Mouse (Mus musculus): ENCODE data around the gene BC107364. TPM values are rescaled to one million over a fixed set of nuclear protein-coding genes. Genes with fewer than 3 reads are reported as not detected.
"Not testable (repeated sequence)": the region's sequence is repeated elsewhere in the genome, so short reads cannot be mapped to it uniquely, and the experiment has no call there.

The BC107364 gene
- total RNA-seq (2014; rRNA removed) (not detected in 2 replicates), polyA plus RNA-seq (2015; fragmentation: Nextera tagmentation; extraction: Ambion mirVana) (not detected in 2 replicates)

GRCm38 (mm10) chr3:96452262-96452661 lies at the start of gene BC107364:
Gene BC107364, minus strand, starts transcription at chr3:96452306.
- not testable (repeated sequence) for H3K9ac ChIP-seq (replicated peaks; ENCODE audit: low read length, poor library complexity, severe bottlenecking); H3K4me1 ChIP-seq (ENCODE audit: insufficient read depth, low read length); H3K9me3 ChIP-seq (ENCODE audit: low read length); H3K27ac ChIP-seq (ENCODE audit: low read depth, low read length); H3K27me3 ChIP-seq (ENCODE audit: insufficient read depth, low read length); H3K36me3 ChIP-seq (ENCODE audit: insufficient read depth, low read length); H3K4me2 ChIP-seq (ENCODE audit: low read depth, low read length, poor library complexity, severe bottlenecking); DNase-seq (ENCODE audit: low spot score); H3K4me3 ChIP-seq (ENCODE audit: low read depth, low read length)
- ATAC-seq (ENCODE audit: low FRiP score), result 0 out of 2 replicates have a peak, but pooled peaks have one; percentile 16
- WGBS, result no CpG with 5 or more reads among the region's 48 CpGs

- WGBS, result 0% methylated on average over 32 of the region's 32 CpGs
- TF ChIP-seq CTCF (IDR thresholded peaks at IDR 0.05), result no peak
- H3K27ac ChIP-seq (ENCODE audit: low read depth, low read length), result peak overlapping the region; percentile 59
- H3K36me3 ChIP-seq (ENCODE audit: insufficient read depth, low read length), result no peaks in the 10 kb centered on the region
- peak overlapping the region; percentile 76 for H3K4me3 ChIP-seq (ENCODE audit: low read depth, low read length)
- no peaks in the 10 kb centered on the region for H3K9me3 ChIP-seq (ENCODE audit: low read length)
- ATAC-seq (ENCODE audit: low FRiP score) (peak; percentile 79), DNase-seq (ENCODE audit: low spot score) (peak; percentile 92)
- peak overlapping the region; percentile 92 for H3K4me2 ChIP-seq (ENCODE audit: low read depth, low read length, poor library complexity, severe bottlenecking)
- no peaks in the 10 kb centered on the region for H3K27me3 ChIP-seq (ENCODE audit: insufficient read depth, low read length)
- peak overlapping the region; percentile 33 for H3K9ac ChIP-seq (replicated peaks; ENCODE audit: low read length, poor library complexity, severe bottlenecking)
- H3K4me1 ChIP-seq (ENCODE audit: insufficient read depth, low read length), result peaks cover 4% of the 10 kb centered on the region; the same call in 1 of the 2 replicates
Observed at GRCm38 (mm10) chr3:96501391-96502115, 49.4 kb upstream of the BC107364 start.

GRCm38 (mm10) chr3:96500691-96501265 lies 48.7 kb upstream of the BC107364 start:
- peak overlapping the region; percentile 76 for H3K4me3 ChIP-seq (ENCODE audit: low read depth, low read length)
- no peaks in the 10 kb centered on the region for H3K9me3 ChIP-seq (ENCODE audit: low read length)
- DNase-seq (ENCODE audit: low spot score) (peak; percentile 88), ATAC-seq (ENCODE audit: low FRiP score) (peak; percentile 82)
- no peaks in the 10 kb centered on the region for H3K27me3 ChIP-seq (ENCODE audit: insufficient read depth, low read length)
- peak overlapping the region; percentile 73 for H3K27ac ChIP-seq (ENCODE audit: low read depth, low read length)
- H3K9ac ChIP-seq (replicated peaks; ENCODE audit: low read length, poor library complexity, severe bottlenecking), result peak overlapping the region; percentile 58
- peaks cover 4% of the 10 kb centered on the region; the same call in 1 of the 2 replicates for H3K4me1 ChIP-seq (ENCODE audit: insufficient read depth, low read length)
- peak overlapping the region; percentile 61 for H3K4me2 ChIP-seq (ENCODE audit: low read depth, low read length, poor library complexity, severe bottlenecking)
- no peaks in the 10 kb centered on the region for H3K36me3 ChIP-seq (ENCODE audit: insufficient read depth, low read length)
- WGBS, result under 1% methylated on average over 19 of the region's 19 CpGs
- no peak for TF ChIP-seq CTCF (IDR thresholded peaks at IDR 0.05)

- Histone ChIP-seq H3K4me1 (ENCODE audit: insufficient read depth, low read length) (peaks cover 4% of the 10 kb centered on the region; the same call in 1 of the 2 replicates), H3K36me3 (ENCODE audit: insufficient read depth, low read length) (no peaks in the 10 kb centered on the region), H3K27me3 (ENCODE audit: insufficient read depth, low read length) (no peaks in the 10 kb centered on the region), H3K27ac (ENCODE audit: low read depth, low read length) (peak overlapping the region; percentile 78), H3K9me3 (ENCODE audit: low read length) (no peaks in the 10 kb centered on the region), H3K4me2 (ENCODE audit: low read depth, low read length, poor library complexity, severe bottlenecking) (peak overlapping the region; percentile 61), H3K4me3 (ENCODE audit: low read depth, low read length) (peak overlapping the region; percentile 76), H3K9ac (replicated peaks; ENCODE audit: low read length, poor library complexity, severe bottlenecking) (peak overlapping the region; percentile 70)
- no peak for TF ChIP-seq CTCF (IDR thresholded peaks at IDR 0.05)
- ATAC-seq (ENCODE audit: low FRiP score) (peak; percentile 82), DNase-seq (ENCODE audit: low spot score) (peak; percentile 94)
- WGBS, result under 1% methylated on average over 17 of the region's 17 CpGs
Observed at GRCm38 (mm10) chr3:96500289-96500621, 48.1 kb upstream of the BC107364 start.

GRCm38 (mm10) chr3:96499481-96500288 lies 47.6 kb upstream of the BC107364 start:
- no peak for TF ChIP-seq CTCF (IDR thresholded peaks at IDR 0.05)
- Histone ChIP-seq H3K27ac (ENCODE audit: low read depth, low read length) (peak overlapping the region; percentile 78), H3K9ac (replicated peaks; ENCODE audit: low read length, poor library complexity, severe bottlenecking) (peak overlapping the region; percentile 70), H3K36me3 (ENCODE audit: insufficient read depth, low read length) (no peaks in the 10 kb centered on the region), H3K4me1 (ENCODE audit: insufficient read depth, low read length) (peaks cover 4% of the 10 kb centered on the region; the same call in 1 of the 2 replicates), H3K4me2 (ENCODE audit: low read depth, low read length, poor library complexity, severe bottlenecking) (peak overlapping the region; percentile 61), H3K9me3 (ENCODE audit: low read length) (no peaks in the 10 kb centered on the region), H3K4me3 (ENCODE audit: low read depth, low read length) (peak overlapping the region; percentile 76), H3K27me3 (ENCODE audit: insufficient read depth, low read length) (no peaks in the 10 kb centered on the region)
- WGBS, result under 1% methylated on average over 36 of the region's 36 CpGs
- ATAC-seq (ENCODE audit: low FRiP score), result peak; percentile 32
- DNase-seq (ENCODE audit: low spot score), result peak; percentile 90
